Mouse (Mus musculus) CH12.LX (cell line): ENCODE measurements around the gene Eif3l. TPM values are rescaled to one million over a fixed set of nuclear protein-coding genes. Genes with fewer than 3 reads are reported as not detected.
A peak's percentile ranks its signal among the peaks of the same experiment; 100 is the strongest.

Experiments
- DNase-seq: peaks from one replicate; pipeline ENCODE4 v3.0.0-alpha.2; 2013; ENCODE audit errors: extremely low read depth
- H3K27ac ChIP-seq: 2 replicates; pipeline ENCODE4 v1.5.1; 2012; ENCODE audit warnings: low read depth, mild to moderate bottlenecking, control low read depth, moderate library complexity; ENCODE audit not compliant: insufficient read depth
- H3K27me3 ChIP-seq: replicated peaks from 2 replicates; pipeline ENCODE3; 2012; ENCODE audit warnings: inconsistent platforms
- H3K36me3 ChIP-seq, 2 experiments: replicated peaks in 1 of 2; 2 replicates each; pipeline versions ENCODE3 to v1.6.1; 2012; ENCODE audit warnings: inconsistent platforms in 1 of 2, low read length in 1 of 2, mild to moderate bottlenecking in 1 of 2, mixed read lengths in 1 of 2, moderate library complexity in 1 of 2; ENCODE audit not compliant: control insufficient read depth in 1 of 2, insufficient read depth in 1 of 2
- H3K4me1 ChIP-seq, 2 experiments: 2 replicates each; pipeline ENCODE4 v1.6.1; 2012; ENCODE audit warnings: inconsistent platforms in 1 of 2, moderate library complexity in 1 of 2; ENCODE audit not compliant: insufficient read depth in 2 of 2, control insufficient read depth in 1 of 2
- H3K4me2 ChIP-seq: 2 replicates; pipeline ENCODE4 v1.6.1; 2012; ENCODE audit warnings: low read depth, mild to moderate bottlenecking, control low read depth; ENCODE audit not compliant: poor library complexity, insufficient read depth, severe bottlenecking
- H3K4me3 ChIP-seq, 3 experiments: fragments of 150-350 bp in 1 of 3; sonication (generic) in 1 of 3; replicated peaks in 1 of 3; 2 replicates each; pipeline versions ENCODE3 to v1.5.1; 2011 to 2012; ENCODE audit warnings: low read depth in 2 of 3, low read length in 2 of 3, mild to moderate bottlenecking in 2 of 3, moderate library complexity in 2 of 3, control low read depth in 1 of 3, improper control_type of control experiment in 1 of 3, inconsistent platforms in 1 of 3, mixed read lengths in 1 of 3; ENCODE audit not compliant: poor library complexity in 1 of 3
- H3K79me2 ChIP-seq: replicated peaks from 2 replicates; pipeline ENCODE4 v1.6.1; 2012; ENCODE audit warnings: mild to moderate bottlenecking, moderate library complexity; ENCODE audit not compliant: control insufficient read depth, poor library complexity, insufficient read depth, severe bottlenecking; ENCODE audit errors: extremely low read depth
- H3K9ac ChIP-seq: 2 replicates; pipeline ENCODE4 v1.6.1; 2012; ENCODE audit warnings: low read depth, mild to moderate bottlenecking, control low read depth, moderate library complexity; ENCODE audit not compliant: insufficient read depth
- H3K9me3 ChIP-seq: replicated peaks from 2 replicates; pipeline ENCODE3; 2012; ENCODE audit warnings: low read length, inconsistent platforms, mixed read lengths
- BHLHE40 ChIP-seq: IDR thresholded peaks from 2 replicates; pipeline ENCODE4 v1.6.1; 2011; ENCODE audit warnings: mild to moderate bottlenecking, low read depth, low read length, improper control_type of control experiment
- CHD2 ChIP-seq: IDR thresholded peaks from 2 replicates; pipeline ENCODE4 v1.6.1; 2011; ENCODE audit warnings: low read length, improper control_type of control experiment
- ELF1 ChIP-seq: IDR thresholded peaks from 2 replicates; pipeline ENCODE4 v1.6.1; 2014; ENCODE audit warnings: low read depth, mild to moderate bottlenecking, inconsistent platforms, low read length, improper control_type of control experiment
- HCFC1 ChIP-seq: IDR thresholded peaks from 2 replicates; pipeline ENCODE4 v1.6.1; 2012; ENCODE audit warnings: low read depth, mild to moderate bottlenecking, inconsistent platforms, low read length, improper control_type of control experiment
- IRF4 ChIP-seq: IDR thresholded peaks from 2 replicates; pipeline ENCODE4 v1.6.1; 2014; ENCODE audit warnings: low read depth, mild to moderate bottlenecking, inconsistent platforms, low read length, improper control_type of control experiment
- JUN ChIP-seq: IDR thresholded peaks from 2 replicates; pipeline ENCODE4 v1.6.1; 2011; ENCODE audit warnings: low read depth, mild to moderate bottlenecking, low read length, improper control_type of control experiment, moderate library complexity; ENCODE audit not compliant: insufficient read depth
- JUND ChIP-seq: conservative IDR thresholded peaks from 2 replicates; pipeline ENCODE4 v1.6.1; 2011; ENCODE audit warnings: low read depth, low read length, improper control_type of control experiment
- KAT2A ChIP-seq: IDR thresholded peaks from 2 replicates; pipeline ENCODE4 v1.6.1; 2012; ENCODE audit warnings: low read length, improper control_type of control experiment, inconsistent platforms; ENCODE audit not compliant: insufficient replicate concordance
- MAZ ChIP-seq: IDR thresholded peaks from 2 replicates; pipeline ENCODE4 v1.6.1; 2012; ENCODE audit warnings: low read depth, mild to moderate bottlenecking, inconsistent platforms, low read length, improper control_type of control experiment, moderate library complexity
- MXI1 ChIP-seq: IDR thresholded peaks from 2 replicates; pipeline ENCODE4 v1.6.1; 2011; ENCODE audit warnings: mild to moderate bottlenecking, low read depth, low read length, improper control_type of control experiment
- MYC ChIP-seq: IDR thresholded peaks from 2 replicates; pipeline ENCODE4 v1.6.1; 2011; ENCODE audit warnings: low read depth, mild to moderate bottlenecking, improper control_type of control experiment, low read length
- NELFE ChIP-seq: IDR thresholded peaks from 2 replicates; pipeline ENCODE4 v1.6.1; 2011; ENCODE audit warnings: low read depth, low read length, improper control_type of control experiment
- NRF1 ChIP-seq: IDR thresholded peaks from 2 replicates; pipeline ENCODE4 v1.6.1; 2014; ENCODE audit warnings: low read depth, mild to moderate bottlenecking, inconsistent platforms, low read length, improper control_type of control experiment, moderate library complexity
- PAX5 ChIP-seq: IDR thresholded peaks from 2 replicates; pipeline ENCODE4 v1.6.1; 2012; ENCODE audit warnings: low read length, inconsistent platforms, mixed read lengths
- POLR2A ChIP-seq: IDR thresholded peaks from 2 replicates; pipeline ENCODE4 v1.6.1; 2011; ENCODE audit warnings: low read depth, mild to moderate bottlenecking, improper control_type of control experiment, low read length
- POLR2AphosphoS2 ChIP-seq: IDR thresholded peaks from 2 replicates; pipeline ENCODE4 v1.6.1; 2011; ENCODE audit warnings: low read depth, low read length, improper control_type of control experiment
- RAD21 ChIP-seq: IDR thresholded peaks from 2 replicates; pipeline ENCODE4 v1.6.1; 2011; ENCODE audit warnings: low read depth, mild to moderate bottlenecking, low read length, improper control_type of control experiment, moderate library complexity
- SIN3A ChIP-seq: IDR thresholded peaks from 2 replicates; pipeline ENCODE4 v1.6.1; 2012; ENCODE audit warnings: low read length, improper control_type of control experiment, inconsistent platforms
- TBP ChIP-seq: conservative IDR thresholded peaks from 2 replicates; pipeline ENCODE4 v1.6.1; 2011; ENCODE audit warnings: low read depth, low read length, improper control_type of control experiment
- TCF12 ChIP-seq: IDR thresholded peaks from 2 replicates; pipeline ENCODE4 v1.6.1; 2014; ENCODE audit warnings: low read depth, mild to moderate bottlenecking, inconsistent platforms, low read length, improper control_type of control experiment
- UBTF ChIP-seq: IDR thresholded peaks from 2 replicates; pipeline ENCODE4 v1.6.1; 2012; ENCODE audit warnings: low read depth, mild to moderate bottlenecking, inconsistent platforms, low read length, improper control_type of control experiment, moderate library complexity
- USF1 ChIP-seq: IDR thresholded peaks from 2 replicates; pipeline ENCODE4 v1.6.1; 2014; ENCODE audit warnings: low read depth, mild to moderate bottlenecking, inconsistent platforms, low read length, improper control_type of control experiment
- dilution Hi-C: fragments of 300-500 bp; cut with MboI; formaldehyde crosslinking; loops from 2 replicates; pipeline ENCODE4 v1.14.3; 2020; ENCODE audit warnings: low sequenced_read_pairs; ENCODE audit not compliant: extremely low pct_unique_long_range_greater_than_20kb, extremely low pct_ligation_motif_present
- in situ Hi-C: fragments of 300-500 bp; cut with MboI; formaldehyde crosslinking; loops from 3 replicates; pipeline ENCODE4 v1.14.3; 2019; ENCODE audit warnings: low sequenced_read_pairs, low pct_ligation_motif_present, low pct_unique_long_range_greater_than_20kb, mixed read lengths
- polyA plus RNA-seq: library from polyadenylated mRNA; unstranded; fragments of >175 nt; gene quantifications from 2 replicates; pipeline ENCODE4 v1.2.1, GENCODE M21; 2012; ENCODE audit warnings: low read depth; ENCODE audit not compliant: insufficient read length
- total RNA-seq, 2 experiments: library from RNA; depleted of rRNA; stranded (reverse); fragments of 300-350 nt in 1 of 2; fragments of >200 nt in 1 of 2; gene quantifications; 2 replicates each; pipeline ENCODE4 v1.2.3; 2012 to 2014

Eif3l gene
- total and polyA plus RNA-seq, 3 experiments: 303 to 379 (median 323) TPM

- Histone ChIP-seq H3K36me3 (peaks cover 47 to 50% of the 10 kb centered on the region in 2 experiments), H3K9ac (peak overlapping the region; percentile 90; the same call in 1 of the 2 replicates), H3K27ac (no peak overlapping the region)
Measured at GRCm38 (mm10) chr15:79060887-79061565, 14.0 kb upstream of the Eif3l start.

GRCm38 (mm10) chr15:79062376-79063159, 12.4 kb upstream of the Eif3l start, which contains the start of gene Ankrd54:
Ankrd54 (minus strand) TSS chr15:79062893.
- in situ Hi-C loops: no loop called here
- H3K4me1 ChIP-seq: peaks cover 17 to 52% of the 10 kb centered on the region in 2 experiments

More at GRCm38 (mm10) chr15:79060887-79061565, 14.0 kb upstream of the Eif3l start:
- no peak for DNase-seq
- H3K4me1 ChIP-seq: peaks cover 12 to 38% of the 10 kb centered on the region in 2 experiments
- peaks cover 17% of the 10 kb centered on the region for H3K79me2 ChIP-seq
- in situ Hi-C loops: no loop called here
- dilution Hi-C loops: no loop called here
- no peaks in the 10 kb centered on the region for H3K27me3 ChIP-seq
- no peak overlapping the region for H3K4me3 ChIP-seq
- H3K9me3 ChIP-seq: peaks cover 4% of the 10 kb centered on the region
- no peak for TF ChIP-seq NRF1
- TF ChIP-seq MAZ: no peak
- no peak for TF ChIP-seq NELFE
- peak overlapping the region; percentile 41; the same call in 1 of the 2 replicates for H3K4me2 ChIP-seq

More at GRCm38 (mm10) chr15:79062376-79063159, 12.4 kb upstream of the Eif3l start, which contains the start of gene Ankrd54:
- H3K79me2 ChIP-seq: peaks cover 17% of the 10 kb centered on the region
- peak; percentile 74; the same call in 1 of the 2 replicates for TF ChIP-seq HCFC1
- TF ChIP-seq MXI1: peak; percentile 93
- peak; percentile 41; the same call in 1 of the 2 replicates for TF ChIP-seq TCF12
- TF ChIP-seq NELFE: peak; percentile 58; the same call in 1 of the 2 replicates
- peak; percentile 78; the same call in 1 of the 2 replicates for TF ChIP-seq POLR2A
- TF ChIP-seq UBTF: 0 out of 2 replicates have a peak, but pooled peaks have one; percentile 39
- TF ChIP-seq PAX5: no peak
- TF ChIP-seq JUN: no peak
- TF ChIP-seq JUND: no peak
- TF ChIP-seq NRF1: peak; percentile 60
- TF ChIP-seq RAD21: no peak
- peak; percentile 87 for TF ChIP-seq SIN3A
- TF ChIP-seq BHLHE40: no peak
- peak; percentile 83 for TF ChIP-seq TBP
- TF ChIP-seq MAZ: peak; percentile 64; the same call in 1 of the 2 replicates
- peak; percentile 67; the same call in 1 of the 2 replicates for TF ChIP-seq ELF1
- TF ChIP-seq IRF4: no peak
- TF ChIP-seq POLR2AphosphoS2: no peak
- TF ChIP-seq USF1: no peak
- TF ChIP-seq CHD2: peak; percentile 98
- TF ChIP-seq MYC: no peak
- TF ChIP-seq KAT2A: 0 out of 2 replicates have a peak, but pooled peaks have one; percentile 77
- peak within 1 kb of the TSS; percentile 90 for H3K4me2 ChIP-seq
- H3K36me3 ChIP-seq: peaks cover 34 to 37% of the 10 kb centered on the region in 2 experiments
- DNase-seq: peak; percentile 100
- H3K9ac ChIP-seq: peak within 1 kb of the TSS; percentile 90
- no peaks in the 10 kb centered on the region for H3K27me3 ChIP-seq
- H3K9me3 ChIP-seq: peaks cover 12% of the 10 kb centered on the region
- H3K4me3 ChIP-seq: peak within 1 kb of the TSS; percentile 86 to 96 (median 94)
- H3K27ac ChIP-seq: peak within 1 kb of the TSS; percentile 63
- dilution Hi-C loops: no loop called here
